Mouse (Mus musculus) midbrain, postnatal 0 days (tissue): ENCODE data around the gene Iqcj. TPM values are rescaled to one million over a fixed set of nuclear protein-coding genes. Genes with fewer than 3 reads are reported as not detected.

Experiments
- ATAC-seq: fragments of 200-750 bp; cut with Nextera tagmentation; 2 replicates; pipeline ENCODE4 v1.8.0; 2017; ENCODE audit warnings: moderate number of reproducible peaks, mild to moderate bottlenecking, moderate TSS enrichment, moderate library complexity; ENCODE audit not compliant: low FRiP score
- DNase-seq: peaks from one replicate; pipeline ENCODE4 v3.0.0-alpha.2; 2015; ENCODE audit warnings: low spot score
- H3K27ac ChIP-seq: fragments of 300-500 bp; sonication (generic); 2 replicates; pipeline ENCODE4 v1.5.1; 2014; ENCODE audit warnings: low read depth, mild to moderate bottlenecking, low read length, mixed read lengths
- H3K27me3 ChIP-seq: fragments of 300-500 bp; sonication (generic); 2 replicates; pipeline ENCODE4 v1.6.1; 2014; ENCODE audit warnings: low read length, control low read depth, mixed read lengths; ENCODE audit not compliant: insufficient read depth
- H3K36me3 ChIP-seq: fragments of 300-500 bp; sonication (generic); 2 replicates; pipeline ENCODE4 v1.6.1; 2014; ENCODE audit warnings: low read length, control low read depth, mixed read lengths; ENCODE audit not compliant: insufficient read depth
- H3K4me1 ChIP-seq: fragments of 300-500 bp; sonication (generic); 2 replicates; pipeline ENCODE4 v1.6.1; 2014; ENCODE audit warnings: mild to moderate bottlenecking, control low read depth, antibody characterized with exemption, low read length, mixed read lengths; ENCODE audit not compliant: insufficient read depth
- H3K4me2 ChIP-seq: fragments of 300-500 bp; sonication (generic); 2 replicates; pipeline ENCODE4 v1.6.1; 2014; ENCODE audit warnings: low read depth, mild to moderate bottlenecking, low read length, mixed read lengths; ENCODE audit not compliant: poor library complexity, severe bottlenecking
- H3K4me3 ChIP-seq: fragments of 300-500 bp; sonication (generic); 2 replicates; pipeline ENCODE4 v1.5.1; 2014; ENCODE audit warnings: low read depth, mild to moderate bottlenecking, low read length, moderate library complexity
- H3K9ac ChIP-seq: fragments of 300-500 bp; sonication (generic); replicated peaks from 2 replicates; pipeline ENCODE4 v1.6.1; 2014; ENCODE audit warnings: mild to moderate bottlenecking, low read length, moderate library complexity, mixed read lengths; ENCODE audit not compliant: poor library complexity, severe bottlenecking
- H3K9me3 ChIP-seq: fragments of 300-500 bp; sonication (generic); 2 replicates; pipeline ENCODE4 v1.6.1; 2016; ENCODE audit warnings: low read length, control low read depth
- CTCF ChIP-seq: IDR thresholded peaks from 2 replicates; pipeline ENCODE4 v1.5.1; 2016; ENCODE audit warnings: antibody characterized with exemption, mild to moderate bottlenecking
- WGBS: fragments of 180-500 bp; shearing (Covaris S2); extraction: QIAGEN DNeasy Blood & Tissue Kit; methylation state at CpG from one replicate; pipeline ENCODE4 v1.1.7; 2014; 5-methylcytosine and 5-hydroxymethylcytosine counted together
- polyA plus RNA-seq: library from polyadenylated mRNA; unstranded; fragments of >200 nt; fragmentation: Nextera tagmentation; extraction: Ambion mirVana; gene quantifications from 2 replicates; pipeline ENCODE4 v1.2.1, GENCODE M21; 2015
- total RNA-seq: library from RNA; depleted of rRNA; stranded (reverse); fragments of >200 nt; gene quantifications from 2 replicates; pipeline ENCODE4 v1.2.3, GENCODE M21; 2014

The Iqcj gene
- total and polyA plus RNA-seq, 2 experiments from 2014 or later, result 0.42 to 1.5 TPM

GRCm38 (mm10) chr3:67960727-67961126, 68.7 kb downstream of the Iqcj start:
- Histone ChIP-seq H3K4me2 (no peak overlapping the region), H3K27me3 (no peaks in the 10 kb centered on the region), H3K27ac (no peak overlapping the region), H3K9ac (no peak overlapping the region), H3K36me3 (no peaks in the 10 kb centered on the region), H3K9me3 (no peaks in the 10 kb centered on the region), H3K4me3 (no peak overlapping the region), H3K4me1 (peaks cover 6% of the 10 kb centered on the region)
- ATAC-seq (no peak), DNase-seq (no peak)
- TF ChIP-seq CTCF, result no peak

GRCm38 (mm10) chr3:67961934-67962639, 70.1 kb downstream of the Iqcj start:
- no peak overlapping the region for H3K4me3 ChIP-seq
- no peak overlapping the region for H3K4me2 ChIP-seq
- no peaks in the 10 kb centered on the region for H3K9me3 ChIP-seq
- H3K27me3 ChIP-seq, result no peaks in the 10 kb centered on the region
- DNase-seq (no peak), ATAC-seq (no peak)
- H3K27ac ChIP-seq, result no peak overlapping the region
- H3K9ac ChIP-seq, result no peak overlapping the region
- TF ChIP-seq CTCF, result no peak
- WGBS, result 92% methylated on average over 6 of the region's 6 CpGs
- H3K4me1 ChIP-seq, result peaks cover 6% of the 10 kb centered on the region
- H3K36me3 ChIP-seq, result no peaks in the 10 kb centered on the region

- no peak overlapping the region for H3K4me3 ChIP-seq
- DNase-seq (no peak), ATAC-seq (no peak)
- H3K4me1 ChIP-seq, result no peaks in the 10 kb centered on the region
- no peak overlapping the region for H3K9ac ChIP-seq
- no peak overlapping the region for H3K27ac ChIP-seq
- H3K27me3 ChIP-seq, result no peaks in the 10 kb centered on the region
- no peaks in the 10 kb centered on the region for H3K36me3 ChIP-seq
- H3K4me2 ChIP-seq, result no peak overlapping the region
- 77% methylated on average over 2 of the region's 2 CpGs for WGBS
- no peaks in the 10 kb centered on the region for H3K9me3 ChIP-seq
- TF ChIP-seq CTCF, result no peak
These were observed 82.4 kb downstream of the Iqcj start for GRCm38 (mm10) chr3:67974340-67974998.

- WGBS, result 92% methylated on average over 1 of the region's 1 CpGs
- no peaks in the 10 kb centered on the region for H3K4me1 ChIP-seq
- H3K27ac ChIP-seq, result no peak overlapping the region
- TF ChIP-seq CTCF, result peak; percentile 33; the same call in 1 of the 2 replicates
- no peaks in the 10 kb centered on the region for H3K9me3 ChIP-seq
- ATAC-seq, result no peak
- H3K4me3 ChIP-seq, result no peak overlapping the region
- no peaks in the 10 kb centered on the region for H3K36me3 ChIP-seq
- H3K4me2 ChIP-seq, result no peak overlapping the region
- H3K27me3 ChIP-seq, result no peaks in the 10 kb centered on the region
- no peak for DNase-seq
- no peak overlapping the region for H3K9ac ChIP-seq
These were observed 88.0 kb downstream of the Iqcj start for GRCm38 (mm10) chr3:67980006-67980405.

- no peak for TF ChIP-seq CTCF
- Histone ChIP-seq H3K4me2 (no peak overlapping the region), H3K27ac (no peak overlapping the region; the same call in 1 of the 2 replicates), H3K27me3 (no peaks in the 10 kb centered on the region), H3K9me3 (no peaks in the 10 kb centered on the region), H3K9ac (no peak overlapping the region), H3K4me1 (no peaks in the 10 kb centered on the region), H3K4me3 (no peak overlapping the region), H3K36me3 (no peaks in the 10 kb centered on the region)
- no peak; the same call in 1 of the 2 replicates for ATAC-seq
- DNase-seq, result peak; percentile 22
- WGBS, result 50% methylated on average over 12 of the region's 12 CpGs
These were observed 91.3 kb downstream of the Iqcj start for GRCm38 (mm10) chr3:67983329-67983728.

- DNase-seq (no peak), ATAC-seq (no peak)
- no peak overlapping the region for H3K9ac ChIP-seq
- no peak overlapping the region for H3K27ac ChIP-seq
- no peaks in the 10 kb centered on the region for H3K27me3 ChIP-seq
- no peak overlapping the region for H3K4me2 ChIP-seq
- H3K4me1 ChIP-seq, result no peaks in the 10 kb centered on the region
- H3K9me3 ChIP-seq, result no peaks in the 10 kb centered on the region
- no peaks in the 10 kb centered on the region for H3K36me3 ChIP-seq
- no peak for TF ChIP-seq CTCF
- H3K4me3 ChIP-seq, result no peak overlapping the region
- whole genome bisulfite sequencing, result 72% methylated on average over 4 of the region's 4 CpGs
These were observed 110.4 kb downstream of the Iqcj start for GRCm38 (mm10) chr3:68002415-68002814.
